In the genomic region with DNA sequence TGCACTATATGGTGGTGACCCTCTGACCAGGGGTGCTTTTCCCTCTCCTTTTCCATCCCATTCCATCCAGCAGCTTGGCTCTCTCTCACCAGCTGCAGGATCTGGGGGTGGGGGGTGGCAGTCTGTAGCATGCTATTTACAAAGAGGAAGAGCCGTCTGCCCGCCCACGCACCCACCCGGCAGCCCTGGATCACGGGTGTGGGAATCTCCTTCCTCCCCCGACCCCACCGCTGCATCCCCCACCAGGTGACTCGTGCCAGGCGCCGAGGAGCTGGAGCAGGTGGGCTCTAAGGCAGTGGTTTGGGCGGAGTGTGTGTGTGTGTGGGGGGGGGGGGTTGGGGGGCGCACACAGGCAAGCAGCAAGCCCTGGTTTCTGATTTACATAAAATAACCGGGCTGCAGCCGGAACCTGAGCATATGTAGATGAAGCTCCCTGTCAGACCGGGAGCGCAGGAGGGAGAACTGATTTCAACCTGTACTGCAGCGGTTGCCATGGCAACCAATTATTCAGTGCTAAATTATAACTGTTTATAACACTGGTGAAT, we compare ENCODE assay signal across 9 mouse cellular contexts. TPM values are rescaled to one million over a fixed set of nuclear protein-coding genes. Genes with fewer than 3 reads are reported as not detected.
DNase-seq lines count a peak whose midpoint lies in the region; ATAC-seq and TF ChIP-seq lines count a peak whose summit lies in the region.
"Had no signal": no experiment of that assay in that cellular context is flagged by ENCODE, and none has a peak within 500 bp of the region (broad histone marks: within the 10 kb centered on the region; RNA-seq: fewer than 3 reads in every experiment).

No protein-coding gene starts in this region.

- H3K4me1 ChIP-seq in ES-Bruce4 (ENCODE audit: control insufficient read depth, insufficient read depth, low read length): peaks cover 27% of the 10 kb centered on the region
- H3K4me1 ChIP-seq in hindbrain, embryonic 13.5 days (replicated peaks): peaks cover 49% of the 10 kb centered on the region
- H3K4me1 ChIP-seq in midbrain, embryonic 13.5 days (replicated peaks): peaks cover 40% of the 10 kb centered on the region

- 8% methylated on average over 16 of the region's 17 CpGs for WGBS in hindbrain, embryonic 13.5 days
- WGBS in midbrain, embryonic 13.5 days: 10% methylated on average over 16 of the region's 17 CpGs

- peak overlapping the region; percentile 14; the same call in 1 of the 2 replicates for H3K9ac ChIP-seq in ES-Bruce4 (ENCODE audit: low read depth, poor library complexity, severe bottlenecking)
- peak overlapping the region; percentile 72 for H3K9ac ChIP-seq in hindbrain, embryonic 13.5 days
- H3K9ac ChIP-seq in midbrain, embryonic 13.5 days (replicated peaks): peak overlapping the region; percentile 52

- ATAC-seq in hindbrain, embryonic 13.5 days (ENCODE audit: low FRiP score): peak; percentile 74
- ATAC-seq in midbrain, embryonic 13.5 days: peak; percentile 62

- peak overlapping the region; percentile 86 for H3K27ac ChIP-seq in ES-Bruce4 (ENCODE audit: insufficient read depth, low read length)
- peak overlapping the region; percentile 94 for H3K27ac ChIP-seq in hindbrain, embryonic 13.5 days
- peak overlapping the region; percentile 88 for H3K27ac ChIP-seq in midbrain, embryonic 13.5 days

- no peak overlapping the region for H3K4me3 ChIP-seq in ES-Bruce4 (ENCODE audit: low read depth, low read length)
- peak overlapping the region; percentile 24 for H3K4me3 ChIP-seq in hindbrain, embryonic 13.5 days
- H3K4me3 ChIP-seq in midbrain, embryonic 13.5 days (replicated peaks): peak overlapping the region; percentile 22

- no peaks in the 10 kb centered on the region for H3K27me3 ChIP-seq in ES-Bruce4 (ENCODE audit: control insufficient read depth, insufficient read depth, low read length, poor library complexity, severe bottlenecking)
- peaks cover 57% of the 10 kb centered on the region for H3K27me3 ChIP-seq in hindbrain, embryonic 13.5 days
- peaks cover 51% of the 10 kb centered on the region for H3K27me3 ChIP-seq in midbrain, embryonic 13.5 days

- no peaks in the 10 kb centered on the region for H3K36me3 ChIP-seq in ES-Bruce4 (ENCODE audit: control insufficient read depth, insufficient read depth, low read length, poor library complexity, severe bottlenecking)
- peaks cover 7% of the 10 kb centered on the region for H3K36me3 ChIP-seq in hindbrain, embryonic 13.5 days
- peaks cover 5% of the 10 kb centered on the region; the same call in 1 of the 2 replicates for H3K36me3 ChIP-seq in midbrain, embryonic 13.5 days

- H3K4me2 ChIP-seq in hindbrain, embryonic 13.5 days: peak overlapping the region; percentile 50
- H3K4me2 ChIP-seq in midbrain, embryonic 13.5 days (replicated peaks): peak overlapping the region; percentile 53

- peak; percentile 87 for DNase-seq in brain, embryonic 18.5 days (ENCODE audit: low read depth, low spot score)
- no peak for DNase-seq in kidney, adult 18-20 months
- DNase-seq in ovary, adult 18-20 months (ENCODE audit: low spot score): no peak
- no peak for DNase-seq in urinary bladder, postnatal 36 days (ENCODE audit: low spot score in 2 of 2)
- no peak for DNase-seq in heart, adult 9 months (ENCODE audit: low spot score in 2 of 2)

- no peaks in the 10 kb centered on the region for H3K9me3 ChIP-seq in ES-Bruce4 (replicated peaks; ENCODE audit: control insufficient read depth, insufficient read depth, low read length, poor library complexity, severe bottlenecking)
- H3K9me3 ChIP-seq in hindbrain, embryonic 13.5 days: no peaks in the 10 kb centered on the region
- no peaks in the 10 kb centered on the region for H3K9me3 ChIP-seq in midbrain, embryonic 13.5 days

- TF ChIP-seq CTCF in ES-Bruce4 (IDR thresholded peaks at IDR 0.05; ENCODE audit: low read depth, low read length): no peak

- no peak for TF ChIP-seq EP300 in ES-Bruce4 (IDR thresholded peaks at IDR 0.05; ENCODE audit: insufficient read depth, low read depth, low read length)

- TF ChIP-seq POLR2A in ES-Bruce4 (IDR thresholded peaks at IDR 0.05; ENCODE audit: insufficient read depth, low read length): no peak

RNA-seq across cellular contexts. Expression of gene Chd5, which starts 11.5 kb away (rescaled TPM):
- polyA plus RNA-seq in ES-Bruce4 (2011; ENCODE audit: insufficient read depth, insufficient read length, low read depth, missing spikeins): 5.4 and 5.8 TPM in 2 replicates
- 38.7 and 38.9 TPM in 2 replicates for polyA plus RNA-seq in hindbrain, embryonic 13.5 days (2015; fragmentation: Nextera tagmentation; extraction: Ambion mirVana)
- 30.0 and 32.1 TPM in 2 replicates for polyA plus RNA-seq in midbrain, embryonic 13.5 days (2015; fragmentation: Nextera tagmentation; extraction: Ambion mirVana)

RNA-seq across cellular contexts. Expression of gene Rpl22, which starts 24.4 kb away (rescaled TPM):
- polyA plus RNA-seq in ES-Bruce4 (2011; ENCODE audit: insufficient read depth, insufficient read length, low read depth, missing spikeins): 1,917 and 1,978 TPM in 2 replicates
- 205 and 218 TPM in 2 replicates for polyA plus RNA-seq in hindbrain, embryonic 13.5 days (2015; fragmentation: Nextera tagmentation; extraction: Ambion mirVana)
- polyA plus RNA-seq in midbrain, embryonic 13.5 days (2015; fragmentation: Nextera tagmentation; extraction: Ambion mirVana): 213 and 217 TPM in 2 replicates

RNA-seq across cellular contexts. Expression of gene Rnf207, which starts 31.1 kb away (rescaled TPM):
- polyA plus RNA-seq in ES-Bruce4 (2011; ENCODE audit: insufficient read depth, insufficient read length, low read depth, missing spikeins): 3.2 and 4.2 TPM in 2 replicates
- polyA plus RNA-seq in hindbrain, embryonic 13.5 days (2015; fragmentation: Nextera tagmentation; extraction: Ambion mirVana): 5.2 and 7.7 TPM in 2 replicates
- polyA plus RNA-seq in midbrain, embryonic 13.5 days (2015; fragmentation: Nextera tagmentation; extraction: Ambion mirVana): 4.7 TPM in 2 replicates

RNA-seq across cellular contexts. Expression of gene Icmt, which starts 52.9 kb away (rescaled TPM):
- polyA plus RNA-seq in ES-Bruce4 (2011; ENCODE audit: insufficient read depth, insufficient read length, low read depth, missing spikeins): 21.4 and 22.8 TPM in 2 replicates
- polyA plus RNA-seq in hindbrain, embryonic 13.5 days (2015; fragmentation: Nextera tagmentation; extraction: Ambion mirVana): 17.2 and 18.4 TPM in 2 replicates
- 18.1 and 19.0 TPM in 2 replicates for polyA plus RNA-seq in midbrain, embryonic 13.5 days (2015; fragmentation: Nextera tagmentation; extraction: Ambion mirVana)

RNA-seq across cellular contexts. Expression of gene Hes3, which starts 58.4 kb away (rescaled TPM):
- polyA plus RNA-seq in ES-Bruce4 (2011; ENCODE audit: insufficient read depth, insufficient read length, low read depth, missing spikeins): not detected in 2 replicates
- 0.38 and 0.79 TPM in 2 replicates for polyA plus RNA-seq in hindbrain, embryonic 13.5 days (2015; fragmentation: Nextera tagmentation; extraction: Ambion mirVana)
- 1.4 and 2.5 TPM in 2 replicates for polyA plus RNA-seq in midbrain, embryonic 13.5 days (2015; fragmentation: Nextera tagmentation; extraction: Ambion mirVana)
- polyA plus RNA-seq: limb, embryonic 11.5 days had no signal

Comparison
In these comparisons a context has a peak if more than half of its experiments do, and no peak if none do; other contexts are left out.
1. H3K9ac ChIP-seq: peak in every context shown above with its lines; median percentile 72 in hindbrain, embryonic 13.5 days; 52 in midbrain, embryonic 13.5 days; 14 in ES-Bruce4.